Mouse (Mus musculus): ENCODE measurements at regions not wholly inside any gene's neighbourhood (a gene's known extent, or its start where the extent isn't known, plus 50 kb on each side); places are given as distances from the start of the nearest gene placed in this dataset.
A peak's percentile ranks its signal among the peaks of the same experiment; 100 is the strongest.

GRCm38 (mm10) chr8:127753793-127754565, 604.4 kb upstream of the Nrp1 start:
- no peak for DNase-seq (ENCODE audit: low spot score)

- no peak for DNase-seq (ENCODE audit: low spot score)
Measured at GRCm38 (mm10) chr8:127757396-127757795, 601.0 kb upstream of the Nrp1 start.

- no peak for DNase-seq (ENCODE audit: low spot score)
Measured at GRCm38 (mm10) chr8:127759906-127760305, 598.5 kb upstream of the Nrp1 start.

GRCm38 (mm10) chr8:127765199-127765598, 593.2 kb upstream of the Nrp1 start:
- no peak for DNase-seq (ENCODE audit: low spot score)

GRCm38 (mm10) chr8:127768311-127768710, 590.1 kb upstream of the Nrp1 start:
- DNase-seq (ENCODE audit: low spot score) = peak; percentile 58

- peak; percentile 60 for DNase-seq (ENCODE audit: low spot score)
Measured at GRCm38 (mm10) chr8:127769651-127770050, 588.8 kb upstream of the Nrp1 start.

GRCm38 (mm10) chr8:127771781-127772180, 586.6 kb upstream of the Nrp1 start:
- no peak for DNase-seq (ENCODE audit: low spot score)

GRCm38 (mm10) chr8:127772415-127772814, 586.0 kb upstream of the Nrp1 start:
- DNase-seq (ENCODE audit: low spot score) = no peak

- DNase-seq (ENCODE audit: low spot score) = no peak
Measured at GRCm38 (mm10) chr8:127772917-127773316, 585.5 kb upstream of the Nrp1 start.

- DNase-seq (ENCODE audit: low spot score) = no peak
Measured at GRCm38 (mm10) chr8:127774642-127775041, 583.8 kb upstream of the Nrp1 start.

- DNase-seq (ENCODE audit: low spot score) = no peak
Measured at GRCm38 (mm10) chr8:127775160-127775559, 583.2 kb upstream of the Nrp1 start.

GRCm38 (mm10) chr8:127775747-127776146, 582.7 kb upstream of the Nrp1 start:
- no peak for DNase-seq (ENCODE audit: low spot score)

- DNase-seq (ENCODE audit: low spot score) = peak; percentile 63
Measured at GRCm38 (mm10) chr8:127778352-127779020, 579.9 kb upstream of the Nrp1 start.

- DNase-seq (ENCODE audit: low spot score) = no peak
Measured at GRCm38 (mm10) chr8:127779021-127779689, 579.2 kb upstream of the Nrp1 start.

GRCm38 (mm10) chr8:127780596-127780995, 577.8 kb upstream of the Nrp1 start:
- DNase-seq (ENCODE audit: low spot score) = no peak

GRCm38 (mm10) chr8:127781011-127781410, 577.4 kb upstream of the Nrp1 start:
- no peak for DNase-seq (ENCODE audit: low spot score)

GRCm38 (mm10) chr8:127792611-127793010, 565.8 kb upstream of the Nrp1 start:
- no peak for DNase-seq (ENCODE audit: low spot score)

- DNase-seq (ENCODE audit: low spot score) = no peak
Measured at GRCm38 (mm10) chr8:127799849-127800471, 558.4 kb upstream of the Nrp1 start.

- DNase-seq (ENCODE audit: low spot score) = no peak
Measured at GRCm38 (mm10) chr8:127802136-127802535, 556.3 kb upstream of the Nrp1 start.

- DNase-seq (ENCODE audit: low spot score) = no peak
Measured at GRCm38 (mm10) chr8:127802661-127803333, 555.6 kb upstream of the Nrp1 start.

GRCm38 (mm10) chr8:127809203-127810155, 548.9 kb upstream of the Nrp1 start:
- DNase-seq (ENCODE audit: low spot score) = no peak

All from retina, embryonic 14.5 days (tissue).